Mouse (Mus musculus) midbrain, embryonic 11.5 days (tissue): ENCODE measurements around the gene Safb2. TPM values are rescaled to one million over a fixed set of nuclear protein-coding genes. Genes with fewer than 3 reads are reported as not detected.

Source experiments
- ATAC-seq: fragments of 200-750 bp; cut with Nextera tagmentation; 2 replicates; pipeline ENCODE4 v1.8.0; 2017; ENCODE audit warnings: moderate TSS enrichment, moderate library complexity; ENCODE audit not compliant: low FRiP score
- DNase-seq: peaks from one replicate; pipeline ENCODE4 v3.0.0; 2015; ENCODE audit warnings: low spot score; ENCODE audit errors: missing footprints
- H3K27ac ChIP-seq: fragments of 300-500 bp; sonication (generic); 2 replicates; pipeline ENCODE4 v1.5.1; 2014; ENCODE audit warnings: low read depth, low read length
- H3K27me3 ChIP-seq: fragments of 300-500 bp; sonication (generic); 2 replicates; pipeline ENCODE4 v1.6.1; 2014; ENCODE audit warnings: mild to moderate bottlenecking, low read length, moderate library complexity, mixed read lengths; ENCODE audit not compliant: control insufficient read depth, insufficient read depth
- H3K36me3 ChIP-seq: fragments of 300-500 bp; sonication (generic); 2 replicates; pipeline ENCODE4 v1.6.1; 2014; ENCODE audit warnings: mild to moderate bottlenecking, low read length, moderate library complexity, mixed read lengths; ENCODE audit not compliant: control insufficient read depth, insufficient read depth
- H3K4me1 ChIP-seq: fragments of 300-500 bp; sonication (generic); 2 replicates; pipeline ENCODE4 v1.6.1; 2014; ENCODE audit warnings: low read length; ENCODE audit not compliant: control insufficient read depth, insufficient read depth
- H3K4me2 ChIP-seq: fragments of 300-500 bp; sonication (generic); 2 replicates; pipeline ENCODE4 v1.6.1; 2014; ENCODE audit warnings: mild to moderate bottlenecking, moderate library complexity
- H3K4me3 ChIP-seq: fragments of 300-500 bp; sonication (generic); 2 replicates; pipeline ENCODE4 v1.5.1; 2014; ENCODE audit warnings: low read depth, low read length
- H3K9ac ChIP-seq: fragments of 300-500 bp; sonication (generic); 2 replicates; pipeline ENCODE4 v1.6.1; 2014; ENCODE audit warnings: low read length
- H3K9me3 ChIP-seq: fragments of 300-500 bp; sonication (generic); 2 replicates; pipeline ENCODE4 v1.6.1; 2016; ENCODE audit warnings: low read length; ENCODE audit not compliant: control insufficient read depth
- WGBS: fragments of 180-500 bp; shearing (Covaris S2); extraction: QIAGEN DNeasy Blood & Tissue Kit; methylation state at CpG from one replicate; pipeline ENCODE4 v1.1.7; 2014; 5-methylcytosine and 5-hydroxymethylcytosine counted together
- polyA plus RNA-seq: library from polyadenylated mRNA; unstranded; fragments of >200 nt; fragmentation: Nextera tagmentation; extraction: Ambion mirVana; gene quantifications from 2 replicates; pipeline ENCODE4 v1.2.1, GENCODE M21; 2014

The Safb2 gene
- polyA plus RNA-seq, 1 experiment from 2014 or later = 45.8 TPM

DNA sequence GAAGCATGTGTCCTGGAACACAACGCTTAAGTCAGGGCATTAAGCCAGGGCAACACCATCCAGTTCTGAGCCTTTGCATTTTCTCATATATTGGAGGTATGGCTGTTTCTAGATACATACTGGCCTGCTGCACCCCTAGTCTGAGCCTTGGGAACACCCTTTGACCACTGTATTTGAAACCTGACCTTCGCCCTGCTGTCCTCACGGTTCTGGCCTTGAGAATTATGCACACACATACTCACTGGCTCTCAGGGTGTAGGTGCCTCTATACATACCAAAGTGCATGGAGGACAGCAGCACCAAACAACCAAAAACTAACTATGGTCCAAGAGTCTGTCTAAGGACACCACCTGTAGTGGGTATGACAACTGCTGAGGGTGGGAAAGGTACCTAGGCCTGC, 11.4 kb downstream of the Safb2 start:
- WGBS = 97% methylated on average over 3 of the region's 3 CpGs
- Histone ChIP-seq H3K4me2 (no peak overlapping the region), H3K36me3 (peaks cover 53% of the 10 kb centered on the region), H3K4me3 (no peak overlapping the region), H3K9me3 (no peaks in the 10 kb centered on the region), H3K9ac (no peak overlapping the region), H3K27ac (no peak overlapping the region), H3K27me3 (no peaks in the 10 kb centered on the region), H3K4me1 (no peaks in the 10 kb centered on the region)
- ATAC-seq (no peak), DNase-seq (no peak)

DNA sequence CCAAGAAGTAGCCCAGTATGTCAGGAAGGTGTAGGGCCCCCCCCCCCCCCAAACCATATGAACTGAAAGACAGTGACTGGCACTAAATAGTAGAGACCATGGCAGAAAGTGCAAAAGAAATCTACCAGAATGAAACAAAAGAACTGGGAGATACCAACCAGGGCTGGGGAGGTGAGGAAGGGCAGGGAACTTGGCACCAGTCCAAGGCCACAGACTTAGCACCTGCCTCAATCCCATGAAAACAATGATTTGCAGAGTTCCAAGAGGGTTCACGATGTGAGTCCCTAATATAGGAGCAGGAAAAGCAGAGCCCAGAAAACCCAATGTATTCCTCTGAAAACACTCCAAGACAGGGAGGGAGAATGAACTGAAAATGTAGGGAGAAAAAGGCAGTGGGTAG, 12.2 kb downstream of the Safb2 start:
- Histone ChIP-seq H3K9ac (no peak overlapping the region), H3K9me3 (no peaks in the 10 kb centered on the region), H3K27ac (no peak overlapping the region), H3K4me1 (no peaks in the 10 kb centered on the region), H3K4me3 (no peak overlapping the region), H3K4me2 (no peak overlapping the region), H3K27me3 (no peaks in the 10 kb centered on the region), H3K36me3 (peaks cover 53% of the 10 kb centered on the region)
- no peak for DNase-seq
- WGBS = 83% methylated on average over 1 of the region's 1 CpGs
- ATAC-seq = no peak

DNA sequence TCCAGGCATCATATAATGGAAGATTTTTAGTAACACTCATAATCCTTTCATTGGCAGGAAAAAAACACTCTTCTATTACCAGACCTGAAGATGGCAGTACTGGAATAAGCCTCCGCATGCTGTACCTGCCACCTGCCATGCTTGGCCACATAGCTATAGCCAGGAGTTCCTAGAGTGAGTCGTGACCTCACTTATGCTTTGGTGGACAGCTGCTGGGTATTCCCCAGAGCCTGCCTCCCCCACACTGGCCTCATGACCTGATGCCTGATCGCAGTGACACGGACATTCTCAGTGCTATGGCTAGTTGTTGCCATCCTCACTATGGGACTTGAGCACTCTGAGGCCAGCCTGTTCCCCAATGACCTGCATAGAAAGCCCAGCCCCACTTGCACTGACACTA, 14.1 kb downstream of the Safb2 start:
- peaks cover 62% of the 10 kb centered on the region for H3K36me3 ChIP-seq
- H3K27ac ChIP-seq = no peak overlapping the region
- WGBS = 94% methylated on average over 4 of the region's 4 CpGs
- H3K4me1 ChIP-seq = no peaks in the 10 kb centered on the region
- H3K9me3 ChIP-seq = no peaks in the 10 kb centered on the region
- no peak overlapping the region for H3K4me3 ChIP-seq
- H3K27me3 ChIP-seq = no peaks in the 10 kb centered on the region
- ATAC-seq (no peak), DNase-seq (no peak)
- H3K9ac ChIP-seq = no peak overlapping the region
- no peak overlapping the region for H3K4me2 ChIP-seq

DNA sequence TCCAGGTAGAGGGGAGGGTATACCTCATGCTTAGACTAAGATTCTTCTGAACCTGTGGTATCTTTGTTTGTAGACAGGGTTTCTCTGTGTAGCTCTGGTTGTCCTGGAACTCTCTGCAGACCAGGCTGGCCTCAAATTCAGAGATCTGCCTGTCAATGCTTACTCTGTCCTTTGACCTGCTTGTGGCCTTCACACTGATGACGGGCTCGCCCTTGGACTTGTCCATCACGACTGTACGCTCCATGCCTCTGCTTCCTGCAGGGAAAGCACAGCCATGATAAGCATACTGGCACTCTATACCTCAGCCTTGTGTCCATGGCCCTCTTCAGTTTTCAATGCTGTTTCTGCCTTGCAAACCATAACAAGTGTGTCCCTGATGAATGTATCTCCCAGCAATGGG, 17.0 kb downstream of the Safb2 start:
- H3K4me3 ChIP-seq = no peak overlapping the region

DNA sequence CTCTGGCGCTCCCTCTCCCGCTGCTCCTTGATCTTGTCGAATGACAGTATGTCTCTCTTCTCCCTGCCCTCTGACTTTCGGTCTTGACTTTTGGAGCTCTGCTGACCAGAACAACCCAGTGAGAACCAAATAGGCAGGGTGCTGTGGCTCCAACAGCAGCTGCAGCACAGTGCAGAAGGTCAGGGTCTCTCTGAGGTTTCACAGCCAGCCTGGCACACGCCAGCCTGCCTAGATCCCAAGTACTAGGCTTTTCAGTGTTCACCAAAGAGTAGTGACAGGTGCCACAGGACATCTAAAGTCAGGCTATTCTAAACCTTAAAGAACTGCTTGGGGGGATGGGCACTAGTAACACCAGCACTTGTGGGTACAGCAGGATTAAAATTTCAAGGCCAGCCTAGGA, 17.5 kb downstream of the Safb2 start:
- Histone ChIP-seq H3K4me1 (no peaks in the 10 kb centered on the region), H3K27ac (no peak overlapping the region), H3K4me3 (no peak overlapping the region), H3K9me3 (no peaks in the 10 kb centered on the region), H3K36me3 (peaks cover 69% of the 10 kb centered on the region), H3K4me2 (no peak overlapping the region), H3K27me3 (no peaks in the 10 kb centered on the region), H3K9ac (no peak overlapping the region)
- ATAC-seq = no peak
- no peak for DNase-seq
- 93% methylated on average over 5 of the region's 5 CpGs for WGBS

More for the DNA sequence above, 17.0 kb downstream of the Safb2 start:
- no peaks in the 10 kb centered on the region for H3K9me3 ChIP-seq
- no peak for ATAC-seq
- no peak overlapping the region for H3K9ac ChIP-seq
- no peak overlapping the region for H3K27ac ChIP-seq
- no peaks in the 10 kb centered on the region for H3K4me1 ChIP-seq
- 97% methylated on average over 4 of the region's 4 CpGs for WGBS
- H3K36me3 ChIP-seq = peaks cover 65% of the 10 kb centered on the region
- no peak for DNase-seq
- no peaks in the 10 kb centered on the region for H3K27me3 ChIP-seq
- H3K4me2 ChIP-seq = no peak overlapping the region

DNA sequence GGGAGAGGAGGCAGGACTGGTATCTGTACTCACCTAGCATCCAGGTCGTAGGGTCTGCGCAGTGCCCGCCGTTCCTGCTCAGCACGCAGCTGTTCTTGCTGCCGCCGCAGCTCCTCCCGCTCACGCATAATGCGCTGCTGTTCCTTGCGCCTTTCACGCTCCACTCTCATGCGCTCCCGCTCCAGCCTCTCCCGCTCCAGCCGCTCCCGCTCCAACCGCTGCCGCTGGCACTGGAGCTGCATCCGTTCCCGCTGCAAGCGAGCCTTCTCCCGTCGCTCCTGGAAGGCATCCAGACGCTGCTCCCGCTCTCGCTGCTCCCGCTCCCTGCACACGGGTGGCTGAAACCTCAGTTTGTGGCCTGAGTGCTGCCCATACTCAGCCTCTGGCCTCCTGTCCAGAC, 18.1 kb downstream of the Safb2 start:
- ATAC-seq = no peak

DNA sequence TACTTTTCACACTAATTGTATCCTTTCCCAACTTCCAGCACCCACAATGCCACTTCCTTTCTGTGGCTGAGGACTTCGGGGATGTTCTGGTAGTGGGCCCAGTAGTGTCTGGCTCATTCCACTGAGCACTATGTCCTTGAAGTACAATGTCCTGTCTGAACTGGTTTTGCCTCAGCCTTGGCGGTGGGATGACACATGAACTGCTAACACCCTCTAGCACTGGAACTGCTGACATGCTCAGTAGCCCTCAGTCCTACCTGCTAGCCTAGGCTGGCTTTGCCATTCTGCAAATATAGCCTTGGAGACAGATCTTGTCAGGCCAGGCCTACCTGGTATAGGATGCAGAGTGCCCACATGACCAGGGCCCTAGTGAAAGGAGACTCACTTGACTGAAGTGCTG, 22.5 kb downstream of the Safb2 start:
- no peaks in the 10 kb centered on the region for H3K27me3 ChIP-seq
- 94% methylated on average over 2 of the region's 2 CpGs for WGBS
- H3K4me3 ChIP-seq = no peak overlapping the region
- ATAC-seq (no peak), DNase-seq (no peak)
- no peak overlapping the region for H3K4me2 ChIP-seq
- no peaks in the 10 kb centered on the region for H3K9me3 ChIP-seq
- H3K9ac ChIP-seq = no peak overlapping the region
- peaks cover 49% of the 10 kb centered on the region for H3K36me3 ChIP-seq
- H3K4me1 ChIP-seq = no peaks in the 10 kb centered on the region
- H3K27ac ChIP-seq = no peak overlapping the region

More for the DNA sequence above, 18.1 kb downstream of the Safb2 start:
- H3K36me3 ChIP-seq = peaks cover 74% of the 10 kb centered on the region
- no peak overlapping the region for H3K9ac ChIP-seq
- no peak overlapping the region for H3K27ac ChIP-seq
- WGBS = 92% methylated on average over 29 of the region's 29 CpGs
- no peaks in the 10 kb centered on the region for H3K27me3 ChIP-seq
- no peak for DNase-seq
- no peaks in the 10 kb centered on the region for H3K4me1 ChIP-seq
- no peaks in the 10 kb centered on the region for H3K9me3 ChIP-seq
- H3K4me3 ChIP-seq = no peak overlapping the region
- H3K4me2 ChIP-seq = no peak overlapping the region

DNA sequence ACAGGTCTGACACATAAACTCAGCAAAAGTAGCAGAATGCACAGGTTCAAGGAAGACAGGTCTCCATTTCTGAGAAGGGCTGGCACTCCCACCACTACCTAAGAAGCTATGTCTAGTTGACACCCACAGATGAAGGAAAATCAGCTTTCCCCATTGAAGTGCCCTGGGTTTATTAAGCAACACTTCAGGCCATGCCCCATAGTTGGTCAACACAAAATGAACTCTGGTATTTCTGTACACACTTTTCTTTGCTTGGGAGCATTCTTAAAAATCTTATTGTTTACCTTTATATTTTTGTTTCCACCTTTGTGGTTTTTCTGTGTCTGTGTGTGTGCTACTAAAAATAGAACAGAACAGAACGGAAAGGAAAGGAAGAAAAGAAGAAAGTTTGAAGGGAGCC, 24.3 kb downstream of the Safb2 start:
- H3K36me3 ChIP-seq = peaks cover 33% of the 10 kb centered on the region
- ATAC-seq (no peak), DNase-seq (no peak)
- no peak overlapping the region for H3K4me2 ChIP-seq
- no peak overlapping the region for H3K27ac ChIP-seq
- no peak overlapping the region for H3K4me3 ChIP-seq
- 88% methylated on average over 1 of the region's 1 CpGs for WGBS
- H3K4me1 ChIP-seq = no peaks in the 10 kb centered on the region
- no peaks in the 10 kb centered on the region for H3K9me3 ChIP-seq
- no peaks in the 10 kb centered on the region for H3K27me3 ChIP-seq
- no peak overlapping the region for H3K9ac ChIP-seq

DNA sequence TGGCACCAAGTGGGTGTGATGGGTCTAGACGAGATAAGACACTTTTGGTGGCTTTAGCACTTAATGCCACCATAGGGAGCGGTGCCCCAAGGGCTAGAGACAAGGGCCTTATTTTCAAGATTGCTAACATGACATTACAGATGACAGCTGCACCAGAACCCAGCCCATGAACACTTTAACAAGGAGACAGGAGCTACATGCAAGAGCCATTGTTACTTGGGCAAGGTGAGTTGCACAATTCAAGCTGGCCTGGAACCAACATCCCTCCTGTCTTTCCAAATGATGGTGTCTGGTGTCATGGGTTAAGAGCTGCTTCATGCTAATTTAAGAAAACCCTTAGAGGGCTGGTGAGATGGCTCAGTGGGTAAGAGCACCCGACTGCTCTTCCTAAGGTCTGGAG, 25.0 kb downstream of the Safb2 start:
- DNase-seq = no peak
- H3K27me3 ChIP-seq = no peaks in the 10 kb centered on the region
- H3K27ac ChIP-seq = no peak overlapping the region
- no peaks in the 10 kb centered on the region for H3K4me1 ChIP-seq
- H3K9me3 ChIP-seq = no peaks in the 10 kb centered on the region
- WGBS = 83% methylated on average over 3 of the region's 3 CpGs
- H3K4me2 ChIP-seq = no peak overlapping the region
- peaks cover 25% of the 10 kb centered on the region; the same call in 1 of the 2 replicates for H3K36me3 ChIP-seq
- ATAC-seq = no peak
- no peak overlapping the region for H3K4me3 ChIP-seq
- H3K9ac ChIP-seq = no peak overlapping the region

DNA sequence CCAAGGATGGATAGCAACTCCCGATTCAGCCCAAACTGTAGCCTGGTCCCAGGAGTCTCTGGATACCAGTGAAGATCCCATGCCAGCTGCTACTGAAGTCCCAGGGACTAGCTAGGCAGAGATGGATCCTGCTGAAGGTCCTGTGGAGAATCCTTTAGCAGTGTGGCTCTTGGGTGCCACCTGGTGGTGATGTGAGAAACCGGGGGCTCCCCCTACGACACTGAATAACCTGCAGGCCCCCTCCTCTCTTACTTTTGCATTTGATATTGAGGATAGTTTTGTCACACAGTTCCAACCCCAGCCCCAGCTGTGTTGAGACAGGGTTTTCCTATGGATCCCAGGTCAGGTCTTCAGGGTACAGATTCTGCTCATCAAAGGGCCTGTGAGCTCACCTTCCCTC, 25.9 kb downstream of the Safb2 start:
- no peaks in the 10 kb centered on the region for H3K27me3 ChIP-seq
- peaks cover 17% of the 10 kb centered on the region; the same call in 1 of the 2 replicates for H3K36me3 ChIP-seq
- H3K4me1 ChIP-seq = no peaks in the 10 kb centered on the region
- DNase-seq = peak; percentile 96
- no peak overlapping the region for H3K4me3 ChIP-seq
- H3K4me2 ChIP-seq = no peak overlapping the region
- H3K9me3 ChIP-seq = no peaks in the 10 kb centered on the region
- ATAC-seq = peak; percentile 79
- no peak overlapping the region for H3K27ac ChIP-seq
- no peak overlapping the region for H3K9ac ChIP-seq
- WGBS = 20% methylated on average over 3 of the region's 3 CpGs
